Mouse (Mus musculus): ENCODE results near the gene Dpysl4.

DNA sequence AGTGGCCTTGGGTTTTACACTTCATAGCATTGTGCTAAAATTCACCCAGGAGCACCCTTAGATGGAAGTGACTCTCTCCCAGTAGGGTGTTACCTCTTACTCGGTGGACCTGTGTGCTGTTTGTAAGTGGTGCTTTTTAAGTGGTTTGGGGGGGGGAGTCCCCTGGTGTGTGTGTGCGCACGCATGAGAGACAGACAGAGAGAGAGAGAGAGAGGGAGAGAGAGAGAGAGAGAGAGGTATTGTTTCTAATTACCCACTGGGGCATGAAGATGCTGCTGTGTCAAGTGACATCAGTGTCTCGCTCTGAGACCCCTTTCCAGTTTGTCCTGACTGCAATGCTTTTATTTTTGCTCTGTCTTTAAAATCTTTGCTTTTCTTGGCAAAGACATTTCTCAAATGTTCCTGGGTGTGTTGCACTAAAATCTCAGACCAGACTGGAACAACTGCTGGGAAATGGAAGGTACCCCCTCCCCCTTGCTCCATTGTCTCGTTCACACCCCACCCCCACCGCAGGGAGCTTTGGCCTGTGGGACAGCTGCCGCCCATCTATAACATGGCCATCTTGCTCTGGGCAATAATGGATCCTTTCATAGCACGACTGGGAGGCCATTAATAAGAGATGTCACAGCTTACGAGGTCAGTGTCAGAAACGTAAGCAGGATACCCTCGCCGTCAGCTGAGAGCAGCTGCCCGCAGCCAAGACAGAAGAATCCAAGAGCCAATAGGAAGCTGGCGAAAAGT, 10.6 kb upstream of the Dpysl4 start:
- TF ChIP-seq CTCF (conservative IDR thresholded peaks at IDR 0.05; ENCODE audit: low read length) (no peak), POU5F1 (IDR thresholded peaks at IDR 0.05; ENCODE audit: borderline replicate concordance, low read length) (no peak)

Data from E14TG2a.4 (cell line).